Mouse (Mus musculus): Measurements from ENCODE around the gene Epop.

Epop gene

GRCm38 (mm10) chr11:97631046-97631445 lies 1.5 kb upstream of the Epop start:
- DNase-seq (ENCODE audit: low read depth, low spot score): no peak

GRCm38 (mm10) chr11:97628568-97629518 lies 659 bp downstream of the Epop start:
- no peak for DNase-seq (ENCODE audit: low read depth, low spot score)

- no peak for DNase-seq (ENCODE audit: low read depth, low spot score)
Measured at GRCm38 (mm10) chr11:97628303-97628567, 1.3 kb downstream of the Epop start.

- DNase-seq (ENCODE audit: low read depth, low spot score): no peak
Measured at GRCm38 (mm10) chr11:97627556-97628302, 1.8 kb downstream of the Epop start.

- no peak for DNase-seq (ENCODE audit: low read depth, low spot score)
Measured at GRCm38 (mm10) chr11:97626850-97627249, 2.7 kb downstream of the Epop start.

GRCm38 (mm10) chr11:97626431-97626830 lies 3.1 kb downstream of the Epop start:
- no peak for DNase-seq (ENCODE audit: low read depth, low spot score)

GRCm38 (mm10) chr11:97625551-97625950 lies 4.0 kb downstream of the Epop start:
- no peak for DNase-seq (ENCODE audit: low read depth, low spot score)

GRCm38 (mm10) chr11:97623166-97623565 lies 6.3 kb downstream of the Epop start:
- DNase-seq (ENCODE audit: low read depth, low spot score): no peak

- peak; percentile 76 for DNase-seq (ENCODE audit: low read depth, low spot score)
Measured at GRCm38 (mm10) chr11:97622440-97622839, 7.1 kb downstream of the Epop start.

GRCm38 (mm10) chr11:97619391-97619795 lies 10.1 kb downstream of the Epop start:
- DNase-seq (ENCODE audit: low read depth, low spot score): peak; percentile 63

- no peak for DNase-seq (ENCODE audit: low read depth, low spot score)
Measured at GRCm38 (mm10) chr11:97618368-97618767, 11.1 kb downstream of the Epop start.

- DNase-seq (ENCODE audit: low read depth, low spot score): no peak
Measured at GRCm38 (mm10) chr11:97615276-97615675, 14.2 kb downstream of the Epop start.

- DNase-seq (ENCODE audit: low read depth, low spot score): no peak
Measured at GRCm38 (mm10) chr11:97611076-97611475, 18.4 kb downstream of the Epop start.

- DNase-seq (ENCODE audit: low read depth, low spot score): no peak
Measured at GRCm38 (mm10) chr11:97609743-97610142, 19.8 kb downstream of the Epop start.

- no peak for DNase-seq (ENCODE audit: low read depth, low spot score)
Measured at GRCm38 (mm10) chr11:97608933-97609332, 20.6 kb downstream of the Epop start.

GRCm38 (mm10) chr11:97607056-97607725 lies 22.3 kb downstream of the Epop start:
- no peak for DNase-seq (ENCODE audit: low read depth, low spot score)

GRCm38 (mm10) chr11:97603891-97604290 lies 25.6 kb downstream of the Epop start:
- DNase-seq (ENCODE audit: low read depth, low spot score): no peak

- DNase-seq (ENCODE audit: low read depth, low spot score): no peak
Measured at GRCm38 (mm10) chr11:97602223-97602622, 27.3 kb downstream of the Epop start.

- DNase-seq (ENCODE audit: low read depth, low spot score): no peak
Measured at GRCm38 (mm10) chr11:97599104-97599503, 30.4 kb downstream of the Epop start.

GRCm38 (mm10) chr11:97597945-97598691 lies 31.4 kb downstream of the Epop start:
- no peak for DNase-seq (ENCODE audit: low read depth, low spot score)

GRCm38 (mm10) chr11:97594136-97594535 lies 35.4 kb downstream of the Epop start:
- DNase-seq (ENCODE audit: low read depth, low spot score): no peak

GRCm38 (mm10) chr11:97591910-97592309 lies 37.6 kb downstream of the Epop start:
- no peak for DNase-seq (ENCODE audit: low read depth, low spot score)

Measured in retina, postnatal 7 days (tissue).